Mouse (Mus musculus) gastrocnemius, adult 8-10 months (tissue): ENCODE measurements around the gene Btg1-ps1. TPM values are rescaled to one million over a fixed set of nuclear protein-coding genes. Genes with fewer than 3 reads are reported as not detected.
"Not testable (repeated sequence)": the region's sequence is repeated elsewhere in the genome, so short reads cannot be mapped to it uniquely, and the experiment has no call there.

Source experiments
- DNase-seq, 2 experiments: peaks; one replicate each; pipeline ENCODE4 v3.0.0; 2022; ENCODE audit warnings: low spot score in 2 of 2
- total RNA-seq, 4 experiments: library from RNA; stranded (reverse); gene quantifications; 2 replicates each; pipeline ENCODE4 v1.2.4; 2022

Btg1-ps1 gene
- total RNA-seq, result not detected

DNA sequence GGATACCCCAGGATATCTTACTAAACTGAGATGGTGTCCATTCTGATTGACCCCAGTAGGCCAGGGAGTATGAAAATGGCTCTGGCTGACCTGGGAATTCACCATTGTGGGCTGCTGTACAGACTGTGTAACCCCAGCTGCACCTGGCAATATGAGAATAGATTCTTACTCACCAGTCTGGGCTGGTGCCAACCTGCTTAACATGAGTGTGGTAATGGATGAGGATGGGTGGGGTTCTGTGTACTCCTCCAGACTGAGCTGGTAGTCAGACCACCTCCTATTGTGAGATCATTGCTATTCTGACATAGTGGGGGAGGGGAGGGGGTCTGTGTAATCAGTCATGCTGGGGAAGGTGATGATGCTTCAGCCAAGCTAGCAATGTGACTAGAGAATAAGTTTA, at the start of gene Btg1-ps1:
Gene Btg1-ps1, minus strand, starts transcription at position 219 of the 400 bp plus-strand sequence.
- DNase-seq, result not testable (repeated sequence)

DNA sequence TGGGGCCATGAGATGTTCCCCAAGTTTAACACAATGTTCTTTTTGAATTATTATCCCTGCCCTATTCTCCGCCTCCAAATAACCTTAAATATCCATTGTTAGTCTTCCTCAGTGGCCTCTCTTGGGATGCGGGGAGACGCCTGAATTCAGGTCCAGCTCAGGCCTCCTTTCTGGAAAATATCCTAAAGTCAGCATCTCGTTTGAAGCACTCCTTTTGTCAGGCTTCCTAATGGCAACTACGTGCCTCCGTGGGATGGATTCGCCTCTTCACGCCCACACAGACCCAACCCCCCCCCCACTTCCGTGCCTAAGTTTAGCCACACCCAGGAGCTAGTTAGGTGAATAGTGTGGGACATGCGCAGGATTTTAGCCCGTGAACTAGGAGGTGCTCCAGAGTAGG, 47.6 kb upstream of the Btg1-ps1 start, which contains the start of gene Rhox10:
Gene Rhox10, plus strand, starts transcription at position 301 of the 400 bp plus-strand sequence.
- no peak for DNase-seq

- DNase-seq, result no peak
Measured at GRCm38 (mm10) chrX:38061544-38061943, 42.9 kb upstream of the Btg1-ps1 start.

GRCm38 (mm10) chrX:38043014-38043413, 24.4 kb upstream of the Btg1-ps1 start, which contains the start of gene Btg1-ps2:
TSS of gene Btg1-ps2 (minus strand) at chrX:38043114.
- not testable (repeated sequence) for DNase-seq

DNA sequence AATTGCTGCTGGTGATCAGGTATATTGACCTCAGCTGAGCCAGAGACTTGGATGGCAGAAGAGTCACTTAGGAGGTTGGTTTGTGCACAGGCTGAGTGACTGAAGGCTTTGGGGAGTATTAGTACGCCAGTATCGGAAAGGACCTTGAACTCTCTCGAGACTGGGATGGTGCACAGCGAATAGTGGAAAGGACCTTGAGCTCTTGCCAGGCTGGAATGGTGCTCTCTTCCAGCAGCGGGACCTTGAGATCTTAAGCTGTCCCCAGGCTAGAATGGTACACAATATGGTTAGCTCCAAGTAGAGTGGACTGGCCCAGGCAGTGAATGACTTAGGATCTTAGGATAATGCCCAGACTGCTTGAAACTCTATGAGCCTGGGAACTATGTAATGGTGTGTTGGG, 21.1 kb upstream of the Btg1-ps1 start:
- DNase-seq, result no peak

GRCm38 (mm10) chrX:38033841-38034240, 15.2 kb upstream of the Btg1-ps1 start:
- no peak for DNase-seq

- DNase-seq, result no peak
Measured at GRCm38 (mm10) chrX:38008756-38009155, 9.9 kb downstream of the Btg1-ps1 start.

Other genes with a start within 250 kb of the Btg1-ps1 start
- not detected for gene Rhox5, start 214.0 kb downstream of the Btg1-ps1 start, total RNA-seq
- gene Rhox6, start 191.9 kb downstream of the Btg1-ps1 start, total RNA-seq, result not detected
- not detected for gene Rhox7a, start 187.1 kb downstream of the Btg1-ps1 start, total RNA-seq
- gene Rhox8, start 139.9 kb downstream of the Btg1-ps1 start, total RNA-seq, result not detected
- not detected for gene Rhox7b, start 121.6 kb downstream of the Btg1-ps1 start, total RNA-seq
- gene Rhox9, start 117.0 kb downstream of the Btg1-ps1 start, total RNA-seq, result not detected
- not detected for gene Btg1-ps2, start 24.3 kb upstream of the Btg1-ps1 start, total RNA-seq
- not detected for gene Rhox10, start 47.7 kb upstream of the Btg1-ps1 start, total RNA-seq
- not detected for gene Rhox11, start 66.3 kb upstream of the Btg1-ps1 start, total RNA-seq
- not detected for gene Rhox12, start 92.1 kb upstream of the Btg1-ps1 start, total RNA-seq
- not detected for gene Rhox13, start 102.4 kb upstream of the Btg1-ps1 start, total RNA-seq
- gene Zbtb33, start 171.0 kb upstream of the Btg1-ps1 start, total RNA-seq, result 1 to 10 TPM; 5.2 to 6.9 (median 6.3) TPM
- under 1 TPM; 0.34 to 0.48 (median 0.42) TPM for gene Tmem255a, start 233.6 kb upstream of the Btg1-ps1 start, total RNA-seq